Mouse (Mus musculus): ENCODE data around the gene Gm11239. TPM values are rescaled to one million over a fixed set of nuclear protein-coding genes. Genes with fewer than 3 reads are reported as not detected.

Gene Gm11239
- polyA plus RNA-seq (2015; fragmentation: Nextera tagmentation; extraction: Ambion mirVana): not detected in 2 replicates

GRCm38 (mm10) chr4:73668054-73668453 is at the start of gene Gm11239:
TSS of gene Gm11239 (plus strand) at chr4:73668354.

GRCm38 (mm10) chr4:73622684-73623083 is 45.5 kb upstream of the Gm11239 start, which contains the start of gene Gm11237:
TSS of gene Gm11237 (plus strand) at chr4:73622984.

GRCm38 (mm10) chr4:73637821-73638220 is 30.3 kb upstream of the Gm11239 start, which contains the start of gene Gm11236:
TSS of gene Gm11236 (plus strand) at chr4:73638121.

GRCm38 (mm10) chr4:73683216-73683615 is 15.1 kb downstream of the Gm11239 start, which contains the start of gene Gm428:
TSS of gene Gm428 (plus strand) at chr4:73683516.

Other genes starting within 250 kb of the Gm11239 start
- gene Gm11238, start 60.5 kb upstream of the Gm11239 start, polyA plus RNA-seq (2015; fragmentation: Nextera tagmentation; extraction: Ambion mirVana): not detected in 2 replicates
- not detected in 2 replicates for gene Gm11237, start 45.4 kb upstream of the Gm11239 start, polyA plus RNA-seq (2015; fragmentation: Nextera tagmentation; extraction: Ambion mirVana)
- gene Gm11236, start 30.2 kb upstream of the Gm11239 start, polyA plus RNA-seq (2015; fragmentation: Nextera tagmentation; extraction: Ambion mirVana): not detected in 2 replicates
- not detected in 2 replicates for gene Gm428, start 15.2 kb downstream of the Gm11239 start, polyA plus RNA-seq (2015; fragmentation: Nextera tagmentation; extraction: Ambion mirVana)
- 0.22 and 0.45 TPM in 2 replicates for gene Rasef, start 122.6 kb downstream of the Gm11239 start, polyA plus RNA-seq (2015; fragmentation: Nextera tagmentation; extraction: Ambion mirVana)
- not detected in 2 replicates for gene Gm11758, start 207.9 kb downstream of the Gm11239 start, polyA plus RNA-seq (2015; fragmentation: Nextera tagmentation; extraction: Ambion mirVana)
- gene Gm11757, start 222.8 kb downstream of the Gm11239 start, polyA plus RNA-seq (2015; fragmentation: Nextera tagmentation; extraction: Ambion mirVana): not detected in 2 replicates
- gene Gm13871, start 237.6 kb downstream of the Gm11239 start, polyA plus RNA-seq (2015; fragmentation: Nextera tagmentation; extraction: Ambion mirVana): not detected in 2 replicates